Mouse (Mus musculus) common myeloid progenitor, adult 5-6 weeks (primary cell): ENCODE results near the gene Eml5. TPM values are rescaled to one million over a fixed set of nuclear protein-coding genes. Genes with fewer than 3 reads are reported as not detected.

Experiments
- ATAC-seq: replicated peaks from 2 replicates; pipeline ENCODE4 v1.8.0; 2016; ENCODE audit warnings: low read depth, mild to moderate bottlenecking, moderate TSS enrichment, inconsistent platforms; ENCODE audit not compliant: poor library complexity, severe bottlenecking
- total RNA-seq: library from RNA; stranded (forward); fragments of 200-1000, 187-1606 nt; gene quantifications from 2 replicates; pipeline ENCODE4 v1.2.3, GENCODE M21; 2017

Gene Eml5
- 6.6 and 8.8 TPM in 2 replicates for total RNA-seq

DNA sequence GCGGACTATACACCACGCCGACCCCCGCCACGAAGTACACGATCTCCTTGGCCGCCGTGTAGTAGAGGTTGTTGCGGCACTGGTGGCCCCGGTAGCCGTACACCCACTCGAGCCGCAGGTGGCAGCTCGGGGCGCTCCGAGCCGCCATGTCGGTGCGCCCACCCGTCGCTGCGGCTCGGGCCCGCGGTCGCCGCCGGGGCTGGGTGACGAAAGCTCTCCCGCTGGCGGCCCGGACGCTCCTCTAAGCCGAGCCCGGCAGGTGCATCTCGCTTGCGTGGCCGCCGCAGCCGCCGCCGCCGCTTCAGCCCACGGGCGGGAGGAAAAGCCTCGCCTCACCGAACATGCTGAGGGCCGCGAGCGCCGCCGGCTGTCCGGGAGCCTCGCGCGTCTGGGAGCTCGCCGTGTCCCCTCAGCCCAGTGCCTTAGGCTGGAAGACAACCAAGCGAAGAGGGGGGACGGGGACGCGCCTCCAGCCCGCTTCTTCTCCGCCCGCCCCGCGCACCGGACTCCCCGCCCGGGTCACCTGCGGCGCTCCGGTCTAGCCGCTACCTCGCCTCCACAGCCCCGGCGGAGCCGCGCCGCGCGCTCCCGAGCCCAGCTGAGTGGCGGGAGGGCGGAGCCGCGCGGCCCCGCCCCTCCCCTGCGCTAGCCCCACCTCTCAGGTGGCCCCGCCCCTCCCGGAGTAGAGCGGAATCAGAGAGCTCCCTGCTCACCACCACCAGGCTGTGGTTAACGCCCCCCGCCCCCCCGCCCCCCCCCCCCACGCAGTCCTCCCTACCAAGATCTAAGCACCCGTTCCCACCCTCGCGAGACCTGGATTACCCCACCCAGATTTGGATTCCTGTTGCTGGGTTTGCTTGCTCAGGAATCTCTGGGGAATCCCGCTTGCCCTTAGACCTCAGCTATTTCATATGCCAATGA is at the start of gene Eml5:
Eml5 (minus strand) TSS at position 604 of the 921 bp plus-strand sequence.
- ATAC-seq = peak; percentile 80

DNA sequence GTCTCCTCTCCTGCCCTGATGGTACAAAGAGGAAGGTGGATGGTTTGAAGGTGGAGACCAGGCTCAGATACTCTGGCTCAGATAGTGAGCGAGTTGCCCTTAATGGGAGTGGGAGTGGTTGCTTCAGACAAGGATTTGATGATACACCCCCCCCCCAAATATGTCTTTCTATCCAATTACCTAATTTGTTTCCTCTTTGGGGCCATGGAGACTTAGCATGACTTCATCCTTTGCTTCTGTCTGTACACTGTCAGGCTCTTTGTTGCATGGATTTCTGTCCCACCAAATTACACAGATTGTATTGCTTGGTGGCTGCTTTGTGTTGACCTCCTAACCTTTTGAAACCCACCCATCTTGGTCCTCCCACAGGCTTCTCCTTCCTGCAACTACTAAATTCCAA is 31.6 kb upstream of the Eml5 start:
- ATAC-seq = no peak

- ATAC-seq = no peak
Measured at GRCm38 (mm10) chr12:98932441-98932840, 31.2 kb upstream of the Eml5 start.

GRCm38 (mm10) chr12:98931174-98931573 is 29.9 kb upstream of the Eml5 start:
- no peak for ATAC-seq

DNA sequence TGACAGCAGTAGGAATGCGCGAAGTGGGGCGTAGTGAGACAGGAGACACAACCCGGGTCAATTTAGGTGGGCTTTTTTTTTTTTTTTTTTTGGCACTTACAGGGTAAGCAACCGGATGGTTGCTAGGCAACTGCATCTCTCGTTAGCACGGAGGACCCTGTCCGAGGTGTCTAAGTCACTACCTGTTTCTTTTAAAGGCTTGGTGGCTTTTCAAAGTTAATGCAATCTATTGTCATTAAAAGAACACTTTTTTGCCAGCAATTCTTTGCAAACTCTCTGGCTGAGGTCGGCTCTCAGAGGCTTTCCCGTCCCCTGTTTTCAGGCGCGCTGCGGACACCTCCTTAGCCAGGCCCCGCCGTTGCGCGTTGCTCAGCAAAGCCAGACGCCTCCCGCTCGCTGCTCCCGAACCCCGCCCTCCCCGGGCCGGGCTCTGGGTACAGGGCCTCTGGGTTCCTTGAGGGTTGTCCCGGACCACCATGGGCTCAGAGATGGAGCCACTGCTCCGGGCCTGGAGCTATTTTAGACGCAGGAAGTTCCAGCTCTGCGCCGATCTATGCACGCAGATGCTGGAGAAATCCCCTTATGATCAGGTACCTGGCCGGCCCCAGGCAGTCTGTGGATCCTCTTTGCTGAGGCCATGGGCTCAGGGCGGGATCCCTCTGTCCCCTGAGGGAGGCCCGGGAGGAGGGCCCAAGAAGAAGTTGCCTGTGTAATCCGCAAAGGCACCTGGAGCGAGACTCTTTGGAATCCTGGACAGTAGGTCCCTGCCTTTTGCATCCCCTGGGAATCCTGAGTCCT is 19.1 kb upstream of the Eml5 start, which contains the start of gene Ttc8:
Ttc8 (plus strand) TSS at position 381 of the 798 bp plus-strand sequence.
- ATAC-seq = peak; percentile 99

- ATAC-seq = no peak
Measured at GRCm38 (mm10) chr12:98910096-98910495, 8.8 kb upstream of the Eml5 start.

- no peak for ATAC-seq
Measured at GRCm38 (mm10) chr12:98905466-98905865, 4.2 kb upstream of the Eml5 start.

DNA sequence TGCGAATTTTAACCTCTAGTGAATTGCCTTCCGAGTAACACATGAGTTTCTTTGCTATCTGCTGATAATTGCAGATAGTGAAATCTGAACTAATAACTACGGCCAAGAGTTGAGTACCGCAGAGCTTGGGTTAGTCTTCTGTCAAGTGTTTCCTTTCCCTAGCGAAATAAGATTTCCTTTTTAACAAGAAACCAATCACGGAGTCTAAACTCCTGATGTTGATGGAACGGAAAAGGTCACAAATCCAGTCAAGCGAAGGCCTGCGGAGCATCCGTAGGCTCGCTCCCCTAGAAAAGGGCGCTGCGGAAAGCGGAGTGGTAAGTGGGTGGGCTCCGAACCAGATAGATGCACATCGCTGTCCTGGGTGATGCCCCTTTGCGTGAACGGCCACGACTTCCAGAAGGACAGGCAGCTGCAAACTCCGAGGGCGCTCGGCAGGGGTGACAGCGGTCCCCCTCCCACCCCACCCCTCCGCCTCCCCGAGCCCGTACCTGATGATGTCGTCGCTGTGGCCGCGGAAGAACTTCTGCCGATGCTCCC is 873 bp downstream of the Eml5 start:
- peak; percentile 22 for ATAC-seq

GRCm38 (mm10) chr12:98899676-98900075 is 1.6 kb downstream of the Eml5 start:
- no peak for ATAC-seq

GRCm38 (mm10) chr12:98896761-98897160 is 4.5 kb downstream of the Eml5 start:
- no peak for ATAC-seq

GRCm38 (mm10) chr12:98884515-98884914 is 16.8 kb downstream of the Eml5 start:
- peak; percentile 78 for ATAC-seq

DNA sequence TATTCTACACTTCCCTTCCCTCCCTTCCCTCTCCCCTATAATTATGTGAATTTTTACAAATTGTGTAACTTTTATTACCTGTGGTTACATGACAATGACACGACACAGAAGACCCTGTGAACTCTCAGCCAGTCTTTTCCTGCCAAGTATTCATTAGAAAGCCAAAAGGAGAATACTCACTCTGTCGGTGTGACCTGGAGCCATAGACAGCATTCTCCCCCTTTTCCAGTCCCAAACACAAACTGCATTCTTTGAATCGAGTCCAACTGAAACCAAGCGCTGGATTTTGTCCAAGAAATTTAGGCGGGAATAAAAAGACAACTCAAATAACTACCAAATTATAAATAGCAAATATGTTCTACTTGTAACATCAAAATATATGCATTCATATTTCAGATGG is 19.5 kb downstream of the Eml5 start:
- ATAC-seq = no peak

DNA sequence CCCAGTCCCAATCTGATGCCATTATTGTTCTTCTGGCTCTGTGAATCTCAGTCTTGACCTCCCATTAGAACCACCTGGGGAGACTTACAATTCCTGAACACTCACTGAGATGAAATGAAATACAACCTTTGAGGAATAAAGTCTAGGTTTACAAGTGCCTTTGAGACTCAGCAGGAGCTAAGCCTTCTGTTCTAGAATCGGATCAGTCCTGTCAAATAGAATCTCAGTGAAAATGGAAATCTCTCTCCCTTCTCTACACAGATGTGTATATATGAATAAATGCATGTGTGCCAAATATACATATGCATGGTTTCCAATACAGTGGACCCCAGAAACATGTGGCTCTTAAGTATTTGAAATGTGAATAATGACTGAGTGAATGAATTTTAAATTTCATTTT is 22.6 kb downstream of the Eml5 start:
- ATAC-seq = no peak

GRCm38 (mm10) chr12:98875216-98875615 is 26.1 kb downstream of the Eml5 start:
- no peak for ATAC-seq

GRCm38 (mm10) chr12:98872836-98873235 is 28.4 kb downstream of the Eml5 start:
- ATAC-seq = no peak

GRCm38 (mm10) chr12:98863436-98863835 is 37.8 kb downstream of the Eml5 start:
- ATAC-seq = no peak

DNA sequence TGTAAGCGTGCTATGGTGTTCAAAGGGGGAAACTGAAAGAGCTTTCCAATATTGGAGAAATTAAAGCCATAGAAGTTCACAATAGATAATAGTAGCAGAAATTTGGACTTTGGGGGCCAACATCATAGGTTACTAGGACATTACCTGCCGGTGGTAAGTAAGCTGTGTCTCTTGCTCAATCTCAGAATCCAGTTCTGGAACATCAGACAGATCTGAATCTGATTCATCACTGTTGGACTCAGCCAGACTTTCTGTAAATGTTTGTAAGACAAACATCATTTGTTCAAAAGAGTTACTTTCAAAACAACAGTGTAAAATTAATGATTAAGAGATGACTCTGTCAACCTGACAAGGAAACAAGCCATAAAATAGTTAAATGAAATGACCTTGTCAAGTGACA is 41.0 kb downstream of the Eml5 start:
- ATAC-seq = no peak

- peak; percentile 80 for ATAC-seq
Measured at GRCm38 (mm10) chr12:98850767-98851166, 50.5 kb downstream of the Eml5 start.

DNA sequence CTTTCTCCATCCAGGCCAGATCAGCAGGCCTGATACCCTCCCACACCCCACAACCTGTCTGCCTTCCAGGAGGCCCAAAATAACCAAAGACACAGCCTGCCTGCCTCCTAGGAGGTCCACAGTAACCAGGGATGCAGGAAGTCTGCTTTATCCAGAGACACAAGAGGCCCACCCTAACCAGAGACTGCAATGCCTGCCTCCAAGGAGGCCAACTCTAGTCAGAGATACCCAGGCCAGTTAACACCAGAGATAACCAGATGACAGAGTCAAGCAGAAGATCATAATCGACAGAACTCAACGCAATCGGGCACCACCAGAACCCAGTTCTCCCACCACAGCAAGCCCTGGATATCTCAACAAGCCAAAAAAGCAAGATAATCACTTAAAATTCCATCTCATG is 56.5 kb downstream of the Eml5 start:
- ATAC-seq = no peak

- ATAC-seq = no peak
Measured at GRCm38 (mm10) chr12:98840135-98840534, 61.1 kb downstream of the Eml5 start.

DNA sequence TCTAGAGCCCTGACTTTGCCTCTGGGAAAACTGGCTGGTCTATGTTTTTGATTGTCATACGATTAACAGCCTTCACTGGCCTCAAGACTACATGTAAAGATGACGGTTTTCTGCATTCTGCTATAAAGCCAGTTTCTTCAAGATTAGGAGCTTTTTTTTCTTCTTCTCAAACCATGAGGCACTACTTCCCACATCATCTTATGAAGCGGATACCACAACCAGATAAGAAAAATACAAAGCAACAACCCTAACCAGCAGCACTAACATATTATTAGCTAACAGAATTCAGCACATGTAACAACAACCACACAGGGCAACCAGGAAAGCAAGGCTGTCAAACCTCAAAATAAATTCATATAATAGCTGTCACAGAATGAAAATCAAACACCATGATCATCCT is 63.3 kb downstream of the Eml5 start:
- 0 out of 2 replicates have a peak, but pooled peaks have one; percentile 32 for ATAC-seq
